Mouse (Mus musculus) C2C12 (cell line): ENCODE measurements around the gene Tmem206. TPM values are rescaled to one million over a fixed set of nuclear protein-coding genes. Genes with fewer than 3 reads are reported as not detected.

Source experiments
- H3K27me3 ChIP-seq: one replicate; pipeline ENCODE4 v1.6.1; 2011; ENCODE audit not compliant: control insufficient read depth, insufficient read depth, insufficient read length
- H3K36me3 ChIP-seq: one replicate; pipeline ENCODE4 v1.6.1; 2011; ENCODE audit not compliant: control insufficient read depth, insufficient read depth
- H3K4me3 ChIP-seq: one replicate; pipeline ENCODE4 v1.5.1; 2011; ENCODE audit warnings: mild to moderate bottlenecking, control low read depth; ENCODE audit not compliant: poor library complexity, insufficient read depth, severe bottlenecking
- H3K79me2 ChIP-seq: one replicate; pipeline ENCODE4 v1.6.1; 2011; ENCODE audit not compliant: control insufficient read depth, insufficient read depth
- H3K79me3 ChIP-seq: one replicate; pipeline ENCODE4 v1.6.1; 2011; ENCODE audit warnings: low read depth, control low read depth
- H3ac ChIP-seq: one replicate; pipeline ENCODE3; 2011; ENCODE audit warnings: low read depth; ENCODE audit not compliant: control insufficient read depth, insufficient read length
- CEBPB ChIP-seq: IDR thresholded peaks from one replicate; pipeline ENCODE4 v1.6.1; 2011; ENCODE audit warnings: low read depth, mild to moderate bottlenecking, control low read depth, moderate library complexity
- CTCF ChIP-seq: IDR thresholded peaks from one replicate; pipeline ENCODE4 v1.5.1; 2011; ENCODE audit not compliant: control insufficient read depth, insufficient read depth, insufficient read length
- FOSL1 ChIP-seq: IDR thresholded peaks from one replicate; pipeline ENCODE4 v1.8.0; 2011; ENCODE audit warnings: mild to moderate bottlenecking, low read length; ENCODE audit not compliant: poor library complexity, insufficient read depth, severe bottlenecking
- MAX ChIP-seq: IDR thresholded peaks from one replicate; pipeline ENCODE4 v1.6.1; 2011; ENCODE audit warnings: mild to moderate bottlenecking, control low read depth
- MYOD1 ChIP-seq: IDR thresholded peaks from one replicate; pipeline ENCODE4 v1.6.1; 2011; ENCODE audit warnings: low read depth; ENCODE audit not compliant: control insufficient read depth, insufficient read length
- MYOG ChIP-seq: IDR thresholded peaks from one replicate; pipeline ENCODE4 v1.6.1; 2011; ENCODE audit not compliant: control insufficient read depth, insufficient read length; ENCODE audit errors: extremely low read depth
- USF1 ChIP-seq: IDR thresholded peaks from one replicate; pipeline ENCODE4 v1.6.1; 2011; ENCODE audit warnings: low read depth, mild to moderate bottlenecking, control low read depth, moderate library complexity
- polyA plus RNA-seq: library from polyadenylated mRNA; unstranded; fragments of >200 nt; fragmentation: generic; extraction: Trizol; gene quantifications from one replicate; pipeline ENCODE4 v1.2.1, GENCODE M21; 2012; ENCODE audit warnings: missing spikeins

Tmem206 gene
- polyA plus RNA-seq, 1 experiment: 9.8 TPM

DNA sequence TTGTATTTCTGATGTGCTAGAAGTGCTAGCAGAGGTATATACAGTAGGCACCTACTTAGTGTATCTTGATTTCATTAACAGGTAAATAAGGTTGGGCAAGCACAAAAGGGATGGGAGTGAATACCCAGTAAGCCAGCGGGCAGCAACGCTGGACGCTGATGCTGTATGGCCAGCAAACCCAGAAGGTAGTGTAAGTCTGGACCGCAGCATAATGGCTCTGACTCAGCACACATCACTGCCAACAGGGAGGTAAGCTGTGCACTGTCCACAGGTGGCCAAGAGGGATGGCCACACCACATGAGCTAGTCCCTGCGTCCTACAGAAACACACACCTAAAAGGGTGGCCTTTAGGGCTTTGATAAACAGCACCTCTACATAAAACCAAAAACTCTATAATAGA is 24.6 kb downstream of the Tmem206 start:
- Histone ChIP-seq H3K4me3 (no peak overlapping the region), H3ac (no peak overlapping the region), H3K27me3 (no peaks in the 10 kb centered on the region), H3K79me2 (no peaks in the 10 kb centered on the region), H3K36me3 (peaks cover 37% of the 10 kb centered on the region), H3K79me3 (no peaks in the 10 kb centered on the region)
- TF ChIP-seq MYOG: no peak
- no peak for TF ChIP-seq USF1
- no peak for TF ChIP-seq FOSL1
- no peak for TF ChIP-seq MYOD1
- TF ChIP-seq CTCF: no peak
- TF ChIP-seq CEBPB: no peak
- TF ChIP-seq MAX: no peak

DNA sequence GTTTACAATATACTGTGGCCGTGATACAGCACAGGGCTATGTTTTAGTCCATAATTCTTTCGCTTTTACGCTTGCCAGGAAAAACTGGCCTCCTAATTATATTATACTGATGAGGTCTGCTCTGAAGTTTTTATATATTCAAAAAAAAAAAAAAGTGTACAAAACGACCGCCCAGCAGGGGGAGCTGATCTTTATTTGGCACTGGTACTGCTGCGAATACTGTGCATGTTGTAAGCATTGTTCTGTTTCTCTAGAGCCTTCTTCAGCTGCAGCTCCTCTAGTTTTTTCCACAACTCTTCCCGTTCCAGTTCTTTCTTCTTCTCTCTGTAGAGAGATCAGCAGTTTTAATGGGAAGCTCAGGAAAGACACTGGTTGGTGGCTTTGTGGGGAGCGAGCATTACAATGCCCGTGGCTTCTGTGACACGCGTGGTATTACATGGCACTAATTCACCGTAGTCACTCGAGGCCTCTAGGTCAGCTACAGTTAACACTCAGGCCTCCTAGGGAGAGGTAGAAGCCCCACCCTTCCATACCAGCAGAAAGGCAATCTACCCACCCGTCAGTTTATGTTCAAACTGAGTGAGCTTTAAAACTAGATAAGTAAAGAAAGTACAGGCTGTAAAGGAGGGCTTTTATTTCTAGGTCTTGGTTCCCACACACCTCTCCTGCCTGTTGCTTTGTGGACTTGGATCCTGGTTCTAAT is 27.2 kb downstream of the Tmem206 start:
- Histone ChIP-seq H3ac (no peak overlapping the region), H3K4me3 (no peak overlapping the region), H3K79me3 (no peaks in the 10 kb centered on the region), H3K27me3 (no peaks in the 10 kb centered on the region), H3K79me2 (no peaks in the 10 kb centered on the region), H3K36me3 (peaks cover 45% of the 10 kb centered on the region)
- TF ChIP-seq MYOD1 (no peak), MYOG (no peak), MAX (no peak), CTCF (no peak), FOSL1 (no peak)

DNA sequence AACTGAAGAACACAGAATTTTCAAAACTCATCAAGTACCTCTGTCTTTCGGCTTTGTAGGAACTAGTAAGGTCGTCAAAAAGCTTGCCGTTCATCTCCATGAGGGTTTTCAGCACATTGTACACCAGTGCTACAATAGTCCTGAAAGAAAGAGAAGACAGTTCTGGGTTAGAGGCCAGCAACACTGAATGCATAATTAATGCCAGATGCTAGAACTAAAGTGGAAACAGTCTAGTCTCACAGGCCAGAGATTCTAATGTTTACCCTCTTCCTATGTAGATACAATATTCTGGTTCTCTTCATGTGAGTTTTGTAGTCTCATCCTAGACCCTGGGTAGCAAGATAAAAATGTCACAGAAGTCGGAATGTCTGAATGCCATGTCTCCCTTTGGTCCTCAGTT is 28.1 kb downstream of the Tmem206 start:
- no peak overlapping the region for H3ac ChIP-seq
- no peaks in the 10 kb centered on the region for H3K27me3 ChIP-seq
- H3K79me3 ChIP-seq: no peaks in the 10 kb centered on the region
- no peak overlapping the region for H3K4me3 ChIP-seq
- TF ChIP-seq CEBPB (no peak), USF1 (no peak), MYOG (no peak), CTCF (no peak)
- peaks cover 44% of the 10 kb centered on the region for H3K36me3 ChIP-seq
- no peaks in the 10 kb centered on the region for H3K79me2 ChIP-seq

DNA sequence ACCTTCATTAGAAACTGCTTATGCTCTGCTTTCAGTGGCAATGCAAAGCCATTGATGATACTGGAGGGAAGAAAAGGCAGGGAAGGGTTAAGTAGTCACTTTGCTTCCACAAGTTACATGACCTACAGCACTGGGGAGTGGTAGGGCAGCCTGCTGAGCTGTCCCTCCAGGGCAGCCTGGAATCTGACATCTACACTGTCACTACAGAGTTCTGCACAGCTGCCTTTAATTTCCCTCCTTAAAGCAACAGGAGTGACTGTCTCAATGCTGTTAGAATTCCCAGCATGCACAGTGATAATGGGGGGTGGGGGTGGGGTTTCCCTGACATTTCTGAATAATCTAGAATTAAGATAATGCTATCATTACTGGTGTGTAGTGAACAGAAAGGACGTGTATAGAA is 31.2 kb downstream of the Tmem206 start:
- Histone ChIP-seq H3K27me3 (no peaks in the 10 kb centered on the region), H3K79me2 (no peaks in the 10 kb centered on the region), H3ac (no peak overlapping the region), H3K36me3 (peaks cover 33% of the 10 kb centered on the region), H3K79me3 (no peaks in the 10 kb centered on the region), H3K4me3 (no peak overlapping the region)
- TF ChIP-seq CTCF: no peak
- no peak for TF ChIP-seq FOSL1
- TF ChIP-seq CEBPB: no peak
- TF ChIP-seq MYOD1: no peak
- TF ChIP-seq MYOG: no peak
- TF ChIP-seq USF1: no peak

DNA sequence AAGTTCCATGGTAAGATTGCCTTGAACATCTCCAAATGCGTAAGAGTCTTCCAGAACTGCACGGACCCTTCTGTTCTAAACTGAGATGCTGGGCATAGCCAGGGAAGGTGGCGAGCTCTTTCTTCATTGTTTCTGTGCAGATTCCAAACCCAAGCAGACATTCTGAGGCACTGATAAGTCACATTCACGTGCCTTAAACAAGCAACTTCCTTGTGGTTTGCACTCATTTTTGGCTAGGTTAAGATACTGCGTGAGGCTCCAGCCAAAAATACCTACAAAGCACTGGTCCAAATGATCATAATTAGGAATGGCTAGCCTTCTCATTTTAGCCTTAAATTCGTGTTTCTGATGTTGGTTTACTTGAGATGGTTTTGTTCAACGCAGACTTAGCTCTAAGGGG is 33.8 kb downstream of the Tmem206 start:
- TF ChIP-seq MYOD1: no peak
- no peak for TF ChIP-seq FOSL1
- TF ChIP-seq CTCF: no peak
- H3ac ChIP-seq: no peak overlapping the region
- no peaks in the 10 kb centered on the region for H3K79me3 ChIP-seq
- H3K36me3 ChIP-seq: peaks cover 20% of the 10 kb centered on the region
- H3K4me3 ChIP-seq: no peak overlapping the region
- no peaks in the 10 kb centered on the region for H3K27me3 ChIP-seq
- H3K79me2 ChIP-seq: peaks cover 4% of the 10 kb centered on the region

DNA sequence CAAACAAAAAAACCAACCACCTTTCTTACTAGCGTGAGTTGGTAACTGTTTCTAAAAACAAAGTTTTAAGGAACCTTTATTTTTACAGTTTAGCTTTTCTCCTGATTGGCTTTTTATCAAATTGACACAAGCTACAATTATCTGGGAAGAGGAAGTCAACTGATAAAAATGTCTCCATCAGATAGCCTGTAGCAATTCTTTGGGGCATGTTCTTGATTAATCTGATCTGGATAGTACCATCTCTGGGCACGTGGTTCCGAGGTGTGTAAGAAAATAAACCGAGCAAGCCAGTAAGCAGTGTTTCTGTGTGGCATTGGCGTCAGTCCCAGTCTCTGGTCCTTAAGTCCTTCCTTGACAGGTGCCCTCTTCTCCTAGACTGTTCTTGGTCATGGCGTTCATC is 36.7 kb downstream of the Tmem206 start:
- no peak overlapping the region for H3ac ChIP-seq
- H3K4me3 ChIP-seq: no peak overlapping the region
- no peaks in the 10 kb centered on the region for H3K79me3 ChIP-seq
- H3K36me3 ChIP-seq: peaks cover 10% of the 10 kb centered on the region
- no peak for TF ChIP-seq MAX
- TF ChIP-seq MYOG: no peak
- no peak for TF ChIP-seq FOSL1
- no peak for TF ChIP-seq MYOD1
- no peak for TF ChIP-seq USF1
- TF ChIP-seq CTCF: no peak
- no peak for TF ChIP-seq CEBPB
- H3K79me2 ChIP-seq: peaks cover 4% of the 10 kb centered on the region
- no peaks in the 10 kb centered on the region for H3K27me3 ChIP-seq
